Mouse (Mus musculus): ENCODE results near the gene Fnbp1. TPM values are rescaled to one million over a fixed set of nuclear protein-coding genes. Genes with fewer than 3 reads are reported as not detected.

The Fnbp1 gene
- total and polyA plus RNA-seq, 2 experiments from 2014 or later, result 22.1 to 30.7 TPM

DNA sequence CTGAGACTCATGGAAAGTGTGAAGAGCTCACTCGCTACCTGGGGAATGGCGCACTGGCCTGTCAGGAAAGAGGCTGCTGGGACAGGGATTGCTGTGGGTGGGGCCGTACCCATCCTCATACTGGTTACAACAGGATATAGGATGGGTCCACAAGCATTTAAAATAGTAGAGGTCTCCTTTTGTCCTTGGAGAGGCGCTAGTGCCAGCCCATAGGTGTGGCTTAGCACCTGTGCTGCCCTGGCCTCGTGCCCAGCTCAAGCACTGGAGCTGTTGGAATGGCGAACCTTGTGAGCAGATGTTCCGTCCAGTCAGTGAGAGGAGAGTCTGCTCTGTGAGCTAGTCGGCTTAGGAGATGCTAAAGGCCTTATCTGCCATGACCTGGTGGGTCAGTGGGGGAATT lies 122.8 kb downstream of the Fnbp1 start:
- TF ChIP-seq CTCF (IDR thresholded peaks at IDR 0.05), result no peak
- ATAC-seq (ENCODE audit: low FRiP score) (no peak), DNase-seq (ENCODE audit: low spot score) (no peak)
- 92% methylated on average over 8 of the region's 8 CpGs for WGBS
- Histone ChIP-seq H3K4me1 (ENCODE audit: insufficient read depth, low read length) (no peaks in the 10 kb centered on the region), H3K9me3 (ENCODE audit: low read length) (no peaks in the 10 kb centered on the region), H3K4me3 (ENCODE audit: low read depth, low read length) (no peak overlapping the region), H3K27me3 (ENCODE audit: insufficient read depth, low read length) (no peaks in the 10 kb centered on the region), H3K4me2 (ENCODE audit: low read depth, low read length, poor library complexity, severe bottlenecking) (no peak overlapping the region), H3K27ac (ENCODE audit: low read depth, low read length) (no peak overlapping the region), H3K9ac (replicated peaks; ENCODE audit: low read length, poor library complexity, severe bottlenecking) (no peak overlapping the region), H3K36me3 (ENCODE audit: insufficient read depth, low read length) (peaks cover 69% of the 10 kb centered on the region)

DNA sequence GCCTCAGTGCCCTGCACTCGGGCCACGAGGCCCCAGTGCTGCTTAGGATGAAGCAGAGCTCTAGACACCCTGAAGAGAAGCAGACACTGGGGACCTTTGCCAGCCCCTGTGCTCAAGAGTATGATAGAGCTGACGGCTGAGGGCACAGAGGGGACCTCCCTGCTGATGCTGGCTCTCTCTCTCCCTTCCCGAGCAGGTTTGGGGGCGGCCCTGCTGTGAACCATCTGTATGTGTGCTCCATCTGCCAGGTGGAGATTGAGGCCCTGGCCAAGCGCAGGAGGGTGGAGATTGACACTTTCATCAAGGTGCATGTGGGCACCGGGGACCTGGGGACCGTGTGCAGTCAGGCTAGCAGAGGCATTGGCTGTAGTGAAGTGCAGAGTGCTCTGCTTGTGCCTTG lies 123.3 kb downstream of the Fnbp1 start:
- DNase-seq (ENCODE audit: low spot score) (no peak), ATAC-seq (ENCODE audit: low FRiP score) (no peak)
- Histone ChIP-seq H3K4me2 (ENCODE audit: low read depth, low read length, poor library complexity, severe bottlenecking) (no peak overlapping the region), H3K36me3 (ENCODE audit: insufficient read depth, low read length) (peaks cover 69% of the 10 kb centered on the region), H3K27ac (ENCODE audit: low read depth, low read length) (no peak overlapping the region), H3K9ac (replicated peaks; ENCODE audit: low read length, poor library complexity, severe bottlenecking) (no peak overlapping the region; the same call in 1 of the 2 replicates), H3K4me1 (ENCODE audit: insufficient read depth, low read length) (no peaks in the 10 kb centered on the region), H3K4me3 (ENCODE audit: low read depth, low read length) (no peak overlapping the region), H3K27me3 (ENCODE audit: insufficient read depth, low read length) (no peaks in the 10 kb centered on the region), H3K9me3 (ENCODE audit: low read length) (no peaks in the 10 kb centered on the region)
- 91% methylated on average over 8 of the region's 8 CpGs for WGBS
- TF ChIP-seq CTCF (IDR thresholded peaks at IDR 0.05), result no peak

DNA sequence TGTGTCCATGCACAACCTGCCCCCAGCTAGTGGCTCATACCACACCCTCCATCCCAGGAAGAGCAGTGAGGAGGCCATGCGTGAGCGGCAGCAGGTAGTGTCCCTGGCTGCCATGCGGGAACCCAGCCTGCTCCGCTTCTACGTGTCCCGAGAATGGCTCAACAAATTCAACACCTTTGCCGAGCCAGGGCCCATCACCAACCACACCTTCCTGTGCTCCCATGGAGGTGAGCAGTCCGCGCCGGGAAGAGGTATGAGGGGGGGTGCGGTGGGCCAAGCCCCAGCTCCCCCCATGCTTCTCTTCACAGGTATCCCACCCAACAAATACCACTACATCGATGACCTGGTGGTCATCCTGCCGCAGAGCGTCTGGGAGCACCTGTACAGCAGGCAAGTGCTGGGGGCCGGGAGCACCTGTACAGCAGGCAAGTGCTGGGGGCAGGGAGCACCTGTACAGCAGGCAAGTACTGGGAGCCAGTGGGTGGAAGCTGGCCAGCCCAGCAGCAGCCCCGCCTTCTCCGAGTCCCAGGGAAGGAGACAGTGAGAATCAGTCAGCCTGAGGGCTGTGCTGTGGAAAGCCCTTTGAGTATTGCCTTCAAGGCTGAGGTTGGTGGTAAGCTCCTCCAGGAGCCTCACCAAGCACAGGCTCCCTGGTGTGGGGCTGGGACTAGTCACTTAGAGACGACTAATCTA lies 124.0 kb downstream of the Fnbp1 start:
- WGBS, result 95% methylated on average over 18 of the region's 18 CpGs

DNA sequence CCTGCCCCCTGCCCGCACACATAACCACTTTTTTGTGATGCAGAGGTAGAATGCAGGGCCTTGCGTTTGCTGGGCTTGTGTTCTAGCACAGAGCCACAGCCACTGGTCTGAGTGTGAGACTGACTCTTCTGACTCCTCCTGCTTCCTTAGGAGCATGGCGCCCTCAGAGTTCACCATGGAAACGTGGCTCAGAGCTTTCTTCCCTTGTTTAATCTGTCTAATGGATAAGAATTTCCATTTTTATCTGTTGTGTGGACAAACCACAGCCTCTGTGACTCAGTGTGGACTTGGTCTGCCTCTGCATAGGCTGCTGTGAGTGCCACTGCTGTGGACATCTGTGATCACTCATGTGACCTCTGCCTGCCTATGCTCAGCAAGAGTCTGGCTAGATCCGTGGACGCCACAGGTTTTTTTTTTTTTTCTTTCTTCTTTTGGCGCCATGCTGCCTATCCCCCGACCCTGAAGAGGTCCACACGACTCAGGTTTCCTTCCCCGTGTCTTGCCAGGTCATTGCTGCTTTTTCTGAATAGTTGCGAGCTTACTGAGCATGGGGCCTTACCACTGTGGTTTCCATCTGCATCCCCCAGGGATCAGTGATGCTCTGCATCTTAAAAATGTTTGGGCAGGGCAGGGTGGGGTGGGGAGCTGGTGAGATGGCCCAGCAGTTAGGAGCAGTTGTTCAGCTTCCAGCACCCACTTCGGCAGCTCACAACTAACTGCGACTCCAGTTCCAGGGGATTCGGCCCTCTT lies 128.3 kb downstream of the Fnbp1 start:
- H3K4me1 ChIP-seq (ENCODE audit: insufficient read depth, low read length), result no peaks in the 10 kb centered on the region
- no peak for TF ChIP-seq CTCF (IDR thresholded peaks at IDR 0.05)
- no peaks in the 10 kb centered on the region for H3K27me3 ChIP-seq (ENCODE audit: insufficient read depth, low read length)
- WGBS, result 75% methylated on average over 14 of the region's 14 CpGs
- DNase-seq (ENCODE audit: low spot score) (no peak), ATAC-seq (ENCODE audit: low FRiP score) (no peak)
- no peak overlapping the region for H3K27ac ChIP-seq (ENCODE audit: low read depth, low read length)
- H3K36me3 ChIP-seq (ENCODE audit: insufficient read depth, low read length), result peaks cover 62% of the 10 kb centered on the region
- no peak overlapping the region for H3K9ac ChIP-seq (replicated peaks; ENCODE audit: low read length, poor library complexity, severe bottlenecking)
- H3K9me3 ChIP-seq (ENCODE audit: low read length), result no peaks in the 10 kb centered on the region
- no peak overlapping the region for H3K4me2 ChIP-seq (ENCODE audit: low read depth, low read length, poor library complexity, severe bottlenecking)
- no peak overlapping the region for H3K4me3 ChIP-seq (ENCODE audit: low read depth, low read length)

More for the DNA sequence above, 124.0 kb downstream of the Fnbp1 start:
- ATAC-seq (ENCODE audit: low FRiP score) (no peak), DNase-seq (ENCODE audit: low spot score) (no peak)
- no peaks in the 10 kb centered on the region for H3K27me3 ChIP-seq (ENCODE audit: insufficient read depth, low read length)
- no peak for TF ChIP-seq CTCF (IDR thresholded peaks at IDR 0.05)
- H3K4me1 ChIP-seq (ENCODE audit: insufficient read depth, low read length), result no peaks in the 10 kb centered on the region
- no peak overlapping the region for H3K27ac ChIP-seq (ENCODE audit: low read depth, low read length)
- H3K9ac ChIP-seq (replicated peaks; ENCODE audit: low read length, poor library complexity, severe bottlenecking), result no peak overlapping the region
- H3K9me3 ChIP-seq (ENCODE audit: low read length), result no peaks in the 10 kb centered on the region
- no peak overlapping the region for H3K4me2 ChIP-seq (ENCODE audit: low read depth, low read length, poor library complexity, severe bottlenecking)
- H3K36me3 ChIP-seq (ENCODE audit: insufficient read depth, low read length), result peaks cover 64% of the 10 kb centered on the region
- H3K4me3 ChIP-seq (ENCODE audit: low read depth, low read length), result no peak overlapping the region

DNA sequence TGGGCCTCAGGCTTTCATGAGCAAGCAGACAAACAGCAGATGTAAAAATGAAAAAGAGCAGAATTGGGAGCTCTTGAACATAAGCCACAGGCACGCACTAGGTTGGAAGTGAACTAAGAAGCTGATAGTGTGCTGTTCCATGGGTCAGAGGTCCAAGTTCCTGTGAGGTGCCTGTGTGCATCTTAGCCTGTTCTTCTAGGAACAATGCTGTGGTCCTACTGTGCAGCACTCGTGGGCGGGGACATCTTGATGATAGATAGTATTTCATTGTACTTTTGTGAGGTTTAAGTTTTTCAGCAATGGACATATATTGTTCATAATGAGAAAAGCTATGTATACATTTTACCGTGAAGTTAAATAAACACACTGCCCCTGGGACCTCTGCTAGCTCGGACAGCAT lies 134.6 kb downstream of the Fnbp1 start:
- Histone ChIP-seq H3K9me3 (ENCODE audit: low read length) (no peaks in the 10 kb centered on the region), H3K9ac (replicated peaks; ENCODE audit: low read length, poor library complexity, severe bottlenecking) (no peak overlapping the region), H3K4me2 (ENCODE audit: low read depth, low read length, poor library complexity, severe bottlenecking) (no peak overlapping the region), H3K27me3 (ENCODE audit: insufficient read depth, low read length) (no peaks in the 10 kb centered on the region), H3K27ac (ENCODE audit: low read depth, low read length) (no peak overlapping the region), H3K36me3 (ENCODE audit: insufficient read depth, low read length) (peaks cover 72% of the 10 kb centered on the region), H3K4me3 (ENCODE audit: low read depth, low read length) (no peak overlapping the region), H3K4me1 (ENCODE audit: insufficient read depth, low read length) (no peaks in the 10 kb centered on the region)
- DNase-seq (ENCODE audit: low spot score), result no peak
- WGBS, result 91% methylated on average over 5 of the region's 5 CpGs
- ATAC-seq (ENCODE audit: low FRiP score), result no peak
- TF ChIP-seq CTCF (IDR thresholded peaks at IDR 0.05), result no peak

DNA sequence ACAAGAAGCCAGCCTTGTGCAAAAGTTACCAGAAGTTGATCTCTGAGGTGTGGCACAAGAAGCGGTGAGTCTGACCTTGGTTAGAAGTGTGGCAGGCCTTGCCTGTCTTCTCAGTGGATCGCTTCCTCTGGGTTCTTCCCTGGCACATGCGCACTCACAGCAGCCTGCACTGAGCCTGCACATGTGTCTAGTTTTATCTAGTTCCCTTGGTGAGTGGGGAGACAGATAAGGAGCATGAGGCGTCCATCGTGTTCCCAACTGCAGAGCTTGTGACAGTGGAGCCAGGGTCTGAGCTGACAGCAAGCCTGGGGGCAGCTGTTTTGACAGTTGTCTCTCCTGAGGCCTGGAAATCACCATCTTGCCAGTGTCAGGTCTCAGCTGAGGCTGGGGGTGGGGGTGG lies 135.4 kb downstream of the Fnbp1 start:
- TF ChIP-seq CTCF (IDR thresholded peaks at IDR 0.05), result no peak
- no peak overlapping the region for H3K9ac ChIP-seq (replicated peaks; ENCODE audit: low read length, poor library complexity, severe bottlenecking)
- H3K4me3 ChIP-seq (ENCODE audit: low read depth, low read length), result no peak overlapping the region
- H3K36me3 ChIP-seq (ENCODE audit: insufficient read depth, low read length), result peaks cover 73% of the 10 kb centered on the region
- WGBS, result 91% methylated on average over 5 of the region's 5 CpGs
- no peak overlapping the region for H3K27ac ChIP-seq (ENCODE audit: low read depth, low read length)
- H3K4me1 ChIP-seq (ENCODE audit: insufficient read depth, low read length), result no peaks in the 10 kb centered on the region
- ATAC-seq (ENCODE audit: low FRiP score), result no peak
- H3K9me3 ChIP-seq (ENCODE audit: low read length), result no peaks in the 10 kb centered on the region
- no peak overlapping the region for H3K4me2 ChIP-seq (ENCODE audit: low read depth, low read length, poor library complexity, severe bottlenecking)
- DNase-seq (ENCODE audit: low spot score), result no peak
- no peaks in the 10 kb centered on the region for H3K27me3 ChIP-seq (ENCODE audit: insufficient read depth, low read length)

Measured in midbrain, postnatal 0 days (tissue).